Mouse (Mus musculus) erythroblast, embryonic 14.5 days (primary cell): ENCODE measurements around the gene Fam160b1.

Experiments used
- GATA1 ChIP-seq: IDR thresholded peaks from 2 replicates; pipeline ENCODE4 v1.6.1; 2012; ENCODE audit warnings: low read length, inconsistent platforms, mixed read lengths
- TAL1 ChIP-seq: IDR thresholded peaks from 3 replicates; pipeline ENCODE4 v1.6.1; 2012; ENCODE audit warnings: low read length, inconsistent platforms, mixed read lengths

GRCm38 (mm10) chr19:57314346-57315012 is 46.0 kb upstream of the Fam160b1 start, which contains the start of gene Ablim1:
- TF ChIP-seq GATA1 = no peak
- TF ChIP-seq TAL1 = no peak
